Mouse (Mus musculus) ovary, postnatal 14 days (tissue): Measurements from ENCODE around the gene Rbfox1.

Source experiments
- DNase-seq: peaks from one replicate; pipeline ENCODE4 v3.0.0; 2022; ENCODE audit warnings: low spot score

Gene Rbfox1

GRCm38 (mm10) chr16:6353191-6353590, 468.0 kb downstream of the Rbfox1 start:
- DNase-seq, result no peak

- DNase-seq, result no peak
These were observed 471.8 kb downstream of the Rbfox1 start for GRCm38 (mm10) chr16:6356931-6357330.

DNA sequence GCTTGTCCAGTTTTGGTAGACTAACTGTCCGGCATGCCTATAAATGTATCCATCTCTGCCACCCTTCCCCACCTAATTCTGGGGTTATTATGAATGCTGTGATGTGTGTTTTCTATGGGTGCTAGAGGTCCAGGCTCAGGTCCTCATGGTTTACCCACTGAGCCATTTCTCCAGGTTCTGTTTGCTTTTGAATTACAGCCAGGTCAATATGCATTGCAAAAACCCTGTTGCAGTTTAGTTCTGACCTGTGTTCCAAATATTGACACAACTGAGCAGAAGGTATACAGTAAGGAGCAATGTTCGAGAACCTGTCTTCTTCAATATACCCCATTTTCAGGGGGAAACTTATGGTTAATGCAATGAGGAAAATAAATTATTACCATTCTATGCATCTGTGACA, 480.6 kb downstream of the Rbfox1 start:
- no peak for DNase-seq

DNA sequence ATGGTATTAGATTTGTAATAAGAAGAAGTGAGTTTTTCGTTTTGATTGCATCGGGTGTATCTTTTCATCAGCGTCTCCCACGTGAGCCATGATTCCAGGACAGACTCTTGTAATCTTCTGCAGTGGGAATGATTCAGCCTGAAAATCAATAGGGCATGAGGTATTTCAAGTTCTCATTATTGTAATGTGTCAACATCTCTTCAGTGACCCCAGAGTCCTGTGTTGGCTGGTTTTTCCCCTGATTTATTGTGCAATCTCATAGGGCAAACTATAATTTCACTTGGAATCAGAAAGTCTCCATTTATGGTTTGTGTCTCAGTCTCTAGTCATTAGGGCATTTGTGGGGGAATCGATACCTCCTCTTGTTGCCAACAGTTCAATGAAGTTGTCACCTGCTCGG, 481.5 kb downstream of the Rbfox1 start:
- DNase-seq, result no peak

- DNase-seq, result no peak
These were observed 495.8 kb downstream of the Rbfox1 start for GRCm38 (mm10) chr16:6380924-6381323.

DNA sequence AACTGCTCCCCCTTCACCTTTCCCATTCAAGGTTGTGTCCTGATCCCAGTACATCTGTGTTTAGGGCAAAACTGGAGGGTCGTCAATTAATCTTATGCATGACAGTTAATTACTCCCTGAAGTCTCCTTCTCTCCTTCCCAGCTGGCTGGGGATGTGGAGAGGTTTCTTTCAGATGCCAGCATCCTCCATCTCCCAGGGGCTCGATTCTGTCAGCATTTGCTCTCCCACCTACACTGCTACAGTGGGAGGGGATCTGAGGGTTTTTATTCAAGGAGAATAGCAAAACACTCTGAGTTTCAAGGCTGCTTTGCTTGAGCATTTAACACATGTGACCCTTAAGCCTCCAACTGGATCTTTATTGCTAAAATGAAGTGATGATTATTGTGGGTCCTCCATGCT, 496.4 kb downstream of the Rbfox1 start:
- DNase-seq, result no peak

DNA sequence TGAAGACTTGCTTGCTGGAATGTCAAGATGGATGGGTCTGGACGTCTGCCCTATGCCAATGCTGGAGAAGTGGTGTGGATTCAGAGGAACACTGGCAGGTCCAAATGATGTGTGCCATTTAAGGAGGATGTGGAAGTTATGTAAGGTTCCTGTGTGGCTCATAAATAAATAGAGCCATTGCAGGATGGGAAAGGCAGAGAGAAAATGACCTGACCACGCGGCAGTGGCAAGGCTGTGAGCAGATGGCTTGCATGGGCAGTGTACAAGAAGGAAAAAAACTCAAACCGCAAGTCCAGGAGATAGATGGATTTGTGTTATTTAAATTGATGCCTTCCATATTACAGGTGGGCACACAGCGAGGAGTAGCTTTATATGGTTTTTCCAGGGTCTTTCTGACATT, 497.6 kb downstream of the Rbfox1 start:
- no peak for DNase-seq

GRCm38 (mm10) chr16:6390278-6390930, 505.2 kb downstream of the Rbfox1 start:
- no peak for DNase-seq

DNA sequence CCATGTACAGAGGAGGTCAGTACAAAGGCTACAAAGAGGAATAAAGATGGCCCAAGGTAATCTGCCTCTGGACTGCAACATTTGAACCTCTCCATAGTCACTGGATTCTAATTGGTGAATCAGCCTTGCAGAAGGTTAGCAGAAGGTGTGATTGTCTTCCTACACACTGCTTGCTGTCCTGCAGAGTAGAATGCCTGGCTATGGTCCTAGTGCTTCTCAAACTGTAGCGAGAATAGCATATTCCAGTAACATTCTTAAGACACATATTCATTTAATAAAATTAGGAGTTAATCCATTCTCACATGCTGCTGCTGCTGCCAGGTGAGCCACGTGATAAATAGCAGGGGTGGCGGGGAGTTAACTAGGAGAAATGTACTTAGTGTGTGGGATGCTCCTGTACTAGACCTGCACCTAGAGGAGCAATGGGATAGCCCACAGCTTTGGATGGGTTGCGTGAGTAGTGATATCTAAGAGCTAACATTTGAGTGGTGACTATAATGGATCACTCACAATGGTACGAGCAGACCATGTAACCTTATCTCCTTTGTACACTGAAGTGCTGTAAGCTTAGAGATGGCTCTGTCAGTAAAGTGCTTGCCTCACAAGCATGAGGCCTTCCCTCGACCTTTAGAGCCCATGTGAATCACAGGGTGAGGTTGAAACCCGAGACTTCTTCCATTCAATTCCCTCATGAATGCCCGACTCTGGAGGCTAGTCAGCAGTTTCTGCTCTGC, 511.7 kb downstream of the Rbfox1 start:
- no peak for DNase-seq

- DNase-seq, result no peak
These were observed 512.5 kb downstream of the Rbfox1 start for GRCm38 (mm10) chr16:6397635-6398034.

DNA sequence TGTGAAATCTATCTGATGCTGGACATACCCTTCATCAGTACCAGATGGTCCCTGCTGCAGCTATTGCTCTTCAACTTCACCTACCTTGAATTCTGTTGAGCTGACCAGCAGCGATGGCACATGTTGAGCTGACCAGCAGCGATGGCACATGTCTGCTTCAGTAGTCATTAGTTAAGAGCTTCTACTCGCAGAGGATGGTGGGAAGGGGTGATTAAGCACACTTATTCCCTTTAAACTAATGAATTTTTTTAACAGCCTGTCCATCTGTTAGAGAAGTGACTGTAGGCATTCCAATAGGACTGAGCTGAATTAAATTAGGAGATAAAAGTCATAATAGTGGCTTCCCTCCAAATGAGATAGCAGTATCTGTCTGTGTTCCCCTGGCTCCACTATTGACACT, 517.7 kb downstream of the Rbfox1 start:
- DNase-seq, result no peak

DNA sequence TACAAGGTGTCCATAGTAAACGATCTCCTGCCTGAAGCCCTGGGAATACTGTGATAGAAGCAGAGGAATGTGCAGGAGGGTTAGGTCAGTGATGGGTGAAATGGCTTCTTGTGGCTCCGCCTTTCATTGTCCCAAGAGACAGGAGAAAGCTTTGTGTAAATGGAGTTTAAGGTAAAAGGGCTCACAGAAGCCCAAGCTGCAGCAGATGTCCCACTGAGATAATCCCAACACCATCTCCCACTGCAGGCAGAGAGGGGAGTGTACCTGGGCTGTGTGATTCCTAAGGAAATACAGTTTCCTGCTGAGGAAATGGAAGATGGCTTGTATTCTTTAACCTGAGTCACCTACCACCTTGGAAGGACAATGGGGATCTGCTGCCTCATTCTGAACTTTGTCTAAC, 529.7 kb downstream of the Rbfox1 start:
- DNase-seq, result no peak

DNA sequence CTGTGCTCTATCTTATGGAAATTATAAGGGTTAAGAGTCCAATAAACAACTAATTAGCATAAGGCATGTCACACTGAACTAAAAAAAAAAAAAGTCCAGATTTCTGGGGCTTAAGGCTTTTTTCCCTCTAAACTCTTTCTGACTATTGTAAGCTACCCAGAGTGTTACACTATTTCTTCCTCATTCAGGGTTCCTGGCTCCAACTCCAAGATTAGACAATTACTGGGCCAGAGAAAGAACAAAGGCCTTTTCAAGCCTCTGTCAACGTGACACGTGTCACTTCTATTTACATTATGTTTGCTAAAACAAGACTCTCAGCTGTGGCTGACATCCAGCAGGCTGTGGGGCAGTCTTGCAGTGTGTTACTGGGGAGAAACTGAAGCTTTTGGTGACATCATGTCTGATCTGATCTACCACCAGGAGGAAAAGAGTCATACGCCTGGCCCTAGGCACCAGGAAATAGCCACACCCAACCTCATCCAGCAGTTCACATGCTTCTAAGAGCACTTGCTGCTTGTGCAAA, 536.5 kb downstream of the Rbfox1 start:
- DNase-seq, result no peak

- no peak for DNase-seq
These were observed 538.8 kb downstream of the Rbfox1 start for GRCm38 (mm10) chr16:6423878-6424409.

GRCm38 (mm10) chr16:6424738-6425137, 539.6 kb downstream of the Rbfox1 start:
- no peak for DNase-seq

GRCm38 (mm10) chr16:6427292-6428281, 542.4 kb downstream of the Rbfox1 start:
- no peak for DNase-seq

GRCm38 (mm10) chr16:6430981-6431380, 545.8 kb downstream of the Rbfox1 start:
- DNase-seq, result no peak

GRCm38 (mm10) chr16:6436445-6436844, 551.3 kb downstream of the Rbfox1 start:
- DNase-seq, result no peak

- DNase-seq, result no peak
These were observed 563.1 kb downstream of the Rbfox1 start for GRCm38 (mm10) chr16:6448250-6448649.

DNA sequence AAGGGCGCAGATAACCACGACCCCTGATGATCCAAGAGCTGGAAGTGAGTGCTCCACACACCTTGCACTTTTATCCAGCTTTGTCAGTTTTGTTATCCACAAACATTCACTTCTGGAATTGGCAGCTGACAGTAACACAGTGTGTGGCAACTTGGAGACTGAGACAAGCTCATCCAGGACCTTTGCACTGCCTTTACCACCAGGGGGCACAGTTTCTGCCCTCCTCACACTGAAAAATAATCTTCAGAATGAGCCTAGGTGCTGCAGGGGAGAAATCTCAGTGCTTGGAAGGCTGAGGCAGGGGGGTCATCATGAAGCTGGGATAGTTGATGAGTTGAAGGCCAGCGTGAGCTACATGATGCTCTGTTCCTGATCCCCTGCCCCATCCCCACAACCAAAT, 570.2 kb downstream of the Rbfox1 start:
- DNase-seq, result no peak

- no peak for DNase-seq
These were observed 594.0 kb downstream of the Rbfox1 start for GRCm38 (mm10) chr16:6479094-6479590.
